Mouse (Mus musculus) layer of hippocampus, adult 11-12 months (tissue): ENCODE data around the gene Gm20521.
A peak's percentile ranks its signal among the peaks of the same experiment; 100 is the strongest.

Source experiments
- DNase-seq: peaks from one replicate; pipeline ENCODE4 v3.0.0; 2022; ENCODE audit warnings: low spot score

The Gm20521 gene

DNA sequence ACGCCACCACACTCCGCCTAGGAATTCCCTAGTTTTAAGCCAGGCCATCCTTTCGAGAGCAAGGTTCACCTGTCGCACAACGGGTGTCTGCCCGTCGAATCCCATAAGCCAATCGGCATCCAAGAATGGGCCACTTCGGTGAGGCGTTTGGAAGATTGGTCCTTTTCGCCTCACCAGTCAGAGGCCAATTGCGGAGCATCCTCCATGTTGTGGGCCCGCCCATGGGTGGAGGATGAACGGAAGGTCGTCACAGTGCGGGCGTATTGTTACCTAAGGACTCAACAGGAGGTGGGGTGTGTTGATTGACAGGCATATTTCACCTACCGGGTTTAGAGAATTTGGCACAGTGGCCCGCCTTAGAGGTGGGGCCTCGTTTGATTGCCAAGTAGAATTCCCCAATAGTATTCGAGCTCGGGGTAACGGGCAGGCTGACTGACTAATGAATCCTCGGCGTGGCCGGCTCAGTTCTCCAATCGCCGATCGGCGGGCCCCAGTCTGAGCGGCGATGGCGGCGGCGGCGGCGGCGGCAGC, 10.5 kb downstream of the Gm20521 start:
- DNase-seq: peak; percentile 99

DNA sequence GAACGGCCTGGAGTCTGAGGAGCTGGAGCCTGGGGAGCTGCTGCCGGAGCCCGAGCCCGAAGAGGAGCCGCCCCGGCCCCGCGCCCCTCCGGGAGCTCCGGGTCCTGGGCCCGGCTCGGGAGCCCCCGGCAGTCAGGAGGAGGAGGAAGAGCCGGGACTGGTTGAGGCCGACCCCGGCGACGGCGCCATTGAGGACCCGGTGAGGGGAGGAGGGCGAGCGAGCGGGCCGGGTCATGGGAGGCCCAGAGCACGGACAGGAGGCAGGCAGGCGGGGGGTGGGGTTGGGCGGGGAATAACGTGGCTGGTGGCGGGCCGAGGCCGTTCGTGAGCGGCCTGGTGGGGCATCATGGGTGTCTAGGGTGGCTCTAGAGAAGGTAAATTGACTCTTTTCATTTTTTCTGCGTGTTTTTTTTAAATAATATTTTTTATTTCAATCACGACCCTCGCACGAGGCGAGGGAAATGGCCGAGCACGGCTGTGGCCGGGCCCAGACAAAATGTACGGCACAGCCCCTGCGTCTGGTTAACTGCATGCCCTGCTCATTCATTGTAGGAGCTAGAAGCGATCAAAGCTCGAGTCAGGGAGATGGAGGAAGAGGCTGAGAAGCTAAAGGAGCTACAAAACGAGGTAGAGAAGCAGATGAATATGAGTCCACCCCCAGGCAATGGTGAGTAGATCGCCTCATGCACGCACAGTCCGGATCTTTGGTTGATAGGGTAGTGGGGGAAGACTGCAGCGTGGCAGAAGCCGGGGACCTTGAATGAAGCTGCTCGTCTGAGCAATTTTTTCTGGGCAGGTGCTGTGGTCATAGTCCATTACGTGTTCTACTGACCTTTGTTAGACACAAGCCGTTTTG, 11.3 kb downstream of the Gm20521 start:
- DNase-seq: peak; percentile 59

DNA sequence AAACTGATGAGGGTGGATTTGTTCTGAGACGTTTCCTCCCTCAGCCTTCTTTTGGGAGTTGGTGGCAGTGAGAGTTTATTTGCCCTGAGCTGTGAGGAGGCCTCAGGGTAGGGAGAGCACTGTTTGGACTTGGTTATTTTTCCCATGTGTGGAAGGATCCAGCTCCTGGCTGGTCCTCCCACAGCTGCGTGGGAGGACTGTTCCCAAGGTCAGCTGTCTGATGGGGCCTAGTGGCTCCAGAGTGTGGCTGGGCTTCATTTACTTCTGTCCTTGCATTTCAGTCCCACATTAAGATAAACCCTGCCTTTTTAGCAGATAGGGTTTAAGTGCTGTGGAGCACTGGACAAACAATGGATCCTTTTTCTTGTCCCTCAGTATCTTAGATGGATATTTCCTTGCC, 14.2 kb downstream of the Gm20521 start:
- no peak for DNase-seq

- DNase-seq: peak; percentile 90
Observed at GRCm38 (mm10) chr14:54900383-54900782, 17.1 kb downstream of the Gm20521 start.

DNA sequence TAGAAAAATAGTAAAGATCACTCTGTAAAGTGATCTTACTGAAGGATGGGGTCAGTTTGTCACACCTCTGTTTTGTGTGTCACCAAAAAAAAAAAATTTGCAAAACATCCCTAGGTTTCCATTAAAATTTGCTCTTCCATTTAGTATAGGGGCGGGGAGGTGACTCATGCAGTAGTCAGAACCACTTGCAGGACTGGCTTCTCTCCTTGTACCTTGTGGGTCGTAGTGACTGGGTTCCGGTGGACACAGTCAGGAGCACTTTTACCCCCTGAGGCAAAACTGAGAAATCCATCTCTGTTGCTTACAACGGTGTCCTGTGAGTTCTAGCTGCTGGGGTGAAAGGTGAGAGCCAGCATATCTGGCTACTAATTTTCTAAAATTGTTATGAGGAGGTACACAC, 20.4 kb downstream of the Gm20521 start:
- DNase-seq: no peak

- DNase-seq: no peak
Observed at GRCm38 (mm10) chr14:54908682-54909081, 25.4 kb downstream of the Gm20521 start.

GRCm38 (mm10) chr14:54912109-54912850, 29.0 kb downstream of the Gm20521 start:
- no peak for DNase-seq

DNA sequence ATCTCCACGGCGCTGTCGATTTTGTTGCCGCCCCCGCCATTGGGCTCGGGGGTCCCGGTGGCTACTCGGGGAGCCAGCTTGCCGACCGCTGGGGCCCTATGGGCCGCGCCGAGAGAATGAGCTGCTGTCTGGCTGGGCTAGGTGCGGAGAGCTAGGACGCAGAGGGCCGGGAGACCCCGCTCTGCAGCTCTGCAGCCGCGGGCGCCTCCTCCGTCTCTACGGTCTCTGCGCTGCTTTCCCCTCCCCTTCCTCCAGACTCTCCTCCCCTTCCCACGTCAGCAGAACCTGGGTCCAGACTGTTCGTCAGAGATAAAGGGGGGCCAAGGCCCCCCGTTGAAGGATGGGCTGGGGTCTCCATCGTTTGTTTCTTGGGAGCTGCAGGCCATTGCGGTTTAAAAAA, 29.6 kb downstream of the Gm20521 start, which contains the start of gene Slc22a17:
Gene Slc22a17 (minus strand): TSS at position 247 of the 400 bp plus-strand sequence.
- peak; percentile 82 for DNase-seq

- no peak for DNase-seq
Observed at GRCm38 (mm10) chr14:54913343-54913742, 30.1 kb downstream of the Gm20521 start.

DNA sequence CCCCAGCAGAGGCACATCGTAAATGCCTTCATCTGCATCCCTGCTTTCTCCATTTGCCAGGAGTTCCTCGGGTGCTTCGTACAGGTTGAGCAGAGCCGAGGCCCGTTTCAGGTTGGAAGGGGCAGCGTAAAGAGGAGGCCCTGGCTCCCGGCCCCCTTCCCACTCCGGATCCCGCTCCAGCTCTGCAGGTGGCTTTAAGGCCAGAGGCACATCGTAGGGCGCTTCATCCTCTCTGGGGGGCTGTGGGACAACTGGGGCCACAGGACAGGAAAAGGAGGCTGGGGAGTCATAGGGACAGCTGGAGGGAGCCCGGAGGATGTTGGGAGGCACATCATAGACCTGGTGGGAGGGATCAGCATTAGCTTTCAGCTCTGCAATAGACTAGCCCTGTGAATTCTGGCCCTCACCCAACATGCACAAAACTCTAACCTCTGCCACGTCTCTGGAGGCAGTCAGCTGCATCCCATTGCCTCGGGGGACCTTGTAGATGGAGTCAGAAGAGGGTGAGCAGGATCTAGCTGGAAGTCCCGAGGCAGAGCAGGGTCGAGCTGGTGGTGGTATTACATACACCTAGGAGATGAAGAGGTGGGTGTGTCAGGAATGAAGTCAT, 36.9 kb downstream of the Gm20521 start:
- DNase-seq: no peak

- DNase-seq: no peak
Observed at GRCm38 (mm10) chr14:54924641-54925348, 41.6 kb downstream of the Gm20521 start.

- DNase-seq: peak; percentile 53
Observed at GRCm38 (mm10) chr14:54925349-54926342, 42.4 kb downstream of the Gm20521 start, which contains the start of gene Efs. Efs (minus strand) TSS chr14:54926126.

- no peak for DNase-seq
Observed at GRCm38 (mm10) chr14:54926401-54927158, 43.3 kb downstream of the Gm20521 start.

GRCm38 (mm10) chr14:54927296-54927695, 44.1 kb downstream of the Gm20521 start:
- no peak for DNase-seq

DNA sequence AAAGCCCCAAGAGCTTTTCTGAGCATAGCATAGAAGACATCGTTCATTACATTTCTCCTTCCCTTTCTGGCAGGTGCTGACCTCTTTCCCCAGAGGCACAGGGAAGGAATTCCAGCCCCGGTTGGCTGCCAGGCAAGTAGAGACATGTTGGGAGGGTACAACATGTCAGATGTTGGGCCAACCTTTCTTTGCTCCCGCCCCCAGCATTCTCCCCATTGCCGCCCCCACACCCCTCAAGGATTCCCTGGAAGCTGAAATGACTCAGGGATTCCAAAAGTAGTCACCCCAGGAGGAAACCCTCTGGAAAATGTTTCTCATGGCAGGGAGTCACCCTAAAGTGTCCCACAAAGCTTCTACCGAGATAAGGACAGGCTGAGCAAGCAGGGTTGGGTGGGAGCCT, 46.6 kb downstream of the Gm20521 start:
- no peak for DNase-seq

DNA sequence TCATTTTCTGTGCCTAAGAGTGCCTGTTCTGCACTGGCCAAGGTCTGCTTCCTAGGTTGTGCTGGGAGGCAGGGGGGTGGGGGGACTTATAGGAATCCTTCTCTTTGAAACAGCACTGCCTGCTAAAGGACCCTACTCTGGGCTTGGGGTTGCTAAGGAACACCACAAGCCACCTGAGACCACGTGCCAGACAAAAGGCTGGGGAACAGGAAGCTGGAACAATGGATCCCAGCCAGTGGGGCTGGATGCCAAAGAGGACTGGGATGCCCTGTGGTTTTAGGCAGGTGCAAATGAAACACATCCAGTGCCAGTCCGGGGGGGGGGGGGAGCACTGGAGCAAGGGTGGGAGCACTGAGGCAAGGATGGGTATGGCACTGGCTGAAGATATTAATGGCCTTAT, 47.2 kb downstream of the Gm20521 start:
- no peak for DNase-seq

- no peak for DNase-seq
Observed at GRCm38 (mm10) chr14:54932645-54933150, 49.5 kb downstream of the Gm20521 start, which contains the start of gene Il25. Il25 (plus strand) TSS chr14:54932695.

DNA sequence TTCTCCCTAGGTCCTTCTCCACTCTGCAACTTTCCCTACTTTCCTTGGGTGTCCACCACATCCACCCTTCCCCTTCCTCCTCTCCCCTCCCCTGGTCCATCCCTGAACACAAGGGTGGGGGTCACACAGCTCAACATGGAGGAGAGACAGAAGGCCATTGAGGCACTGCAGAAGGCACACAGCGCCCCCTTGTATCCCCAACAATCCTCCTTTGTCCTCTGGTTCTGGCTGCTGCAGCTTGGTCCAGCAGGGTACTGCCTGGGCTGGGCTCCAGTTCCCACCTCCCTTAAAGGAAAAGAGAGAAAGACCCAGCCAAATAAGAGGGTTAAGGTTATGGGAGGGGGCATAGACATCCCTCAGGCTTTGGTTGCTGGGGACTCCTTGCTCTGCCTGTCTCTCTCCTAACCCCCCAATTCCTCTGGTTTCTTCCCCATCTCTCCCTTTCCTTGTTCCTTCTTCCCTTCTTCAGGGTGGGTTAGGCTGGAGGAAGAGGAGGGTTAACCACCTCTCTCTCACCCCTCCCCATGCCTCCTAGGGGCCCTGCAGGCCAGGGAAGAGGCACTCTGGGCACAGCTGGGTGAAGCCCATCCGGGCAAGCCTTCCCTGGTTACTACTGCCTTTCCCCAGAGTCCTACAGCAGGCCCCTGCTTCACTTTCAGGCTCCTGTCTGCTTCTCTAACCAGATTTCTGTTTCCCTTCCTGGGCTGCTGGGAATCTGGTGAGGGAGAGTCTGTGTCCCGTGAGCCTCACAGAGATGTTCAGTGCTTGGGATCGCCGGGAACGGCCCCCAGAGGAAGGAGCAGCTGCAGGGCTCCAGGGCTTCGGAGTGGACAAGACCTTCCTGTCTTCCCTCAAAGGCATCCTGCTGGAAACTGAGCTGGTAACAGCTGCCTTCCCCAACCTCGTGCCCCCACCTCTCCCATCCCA, 52.9 kb downstream of the Gm20521 start, which contains the start of gene Cmtm5:
Gene Cmtm5 (plus strand): TSS at position 358 of the 927 bp plus-strand sequence.
- DNase-seq: peak; percentile 87
